Mouse (Mus musculus): Measurements from ENCODE around the gene Umod. TPM values are rescaled to one million over a fixed set of nuclear protein-coding genes. Genes with fewer than 3 reads are reported as not detected.

Umod gene
- polyA plus RNA-seq (2014; fragmentation: Illumina TruSeq; extraction: RNeasy Lipid Tissue Mini Kit (QIAGEN cat#74804)), result not detected

GRCm38 (mm10) chr7:119479256-119479655 lies at the start of gene Umod:
Gene Umod (minus strand): TSS chr7:119479282.

GRCm38 (mm10) chr7:119523389-119523788 lies 44.3 kb upstream of the Umod start, which contains the start of gene Pdilt:
Gene Pdilt (minus strand): TSS chr7:119523489.

GRCm38 (mm10) chr7:119519163-119519562 lies 40.1 kb upstream of the Umod start, which contains the start of gene Acsm5:
Gene Acsm5 (plus strand): TSS chr7:119519463.

GRCm38 (mm10) chr7:119459185-119459584 lies 19.9 kb downstream of the Umod start, which contains the start of gene Gp2:
Gene Gp2 (minus strand): TSS chr7:119459285.

Other genes with a start within 250 kb of the Umod start
- gene Gp2, start 20.0 kb downstream of the Umod start, polyA plus RNA-seq (2014; fragmentation: Illumina TruSeq; extraction: RNeasy Lipid Tissue Mini Kit (QIAGEN cat#74804)), result not detected
- 0.14 TPM for gene Acsm5, start 40.2 kb upstream of the Umod start, polyA plus RNA-seq (2014; fragmentation: Illumina TruSeq; extraction: RNeasy Lipid Tissue Mini Kit (QIAGEN cat#74804))
- gene Pdilt, start 44.2 kb upstream of the Umod start, polyA plus RNA-seq (2014; fragmentation: Illumina TruSeq; extraction: RNeasy Lipid Tissue Mini Kit (QIAGEN cat#74804)), result not detected
- gene Acsm2, start 75.1 kb upstream of the Umod start, polyA plus RNA-seq (2014; fragmentation: Illumina TruSeq; extraction: RNeasy Lipid Tissue Mini Kit (QIAGEN cat#74804)), result not detected
- not detected for gene Acsm1, start 127.7 kb upstream of the Umod start, polyA plus RNA-seq (2014; fragmentation: Illumina TruSeq; extraction: RNeasy Lipid Tissue Mini Kit (QIAGEN cat#74804))
- not detected for gene Acsm4, start 210.7 kb upstream of the Umod start, polyA plus RNA-seq (2014; fragmentation: Illumina TruSeq; extraction: RNeasy Lipid Tissue Mini Kit (QIAGEN cat#74804))
- gene Thumpd1, start 241.5 kb upstream of the Umod start, polyA plus RNA-seq (2014; fragmentation: Illumina TruSeq; extraction: RNeasy Lipid Tissue Mini Kit (QIAGEN cat#74804)), result 77.3 TPM

Data from ovary, adult 10 weeks (tissue).